Mouse (Mus musculus): Measurements from ENCODE around the gene Itm2b. TPM values are rescaled to one million over a fixed set of nuclear protein-coding genes. Genes with fewer than 3 reads are reported as not detected.

The Itm2b gene
- total RNA-seq (2023): 1,000 to 10,000 TPM; 1,070 to 1,091 TPM

GRCm38 (mm10) chr14:73384913-73385719 is at the start of gene Itm2b:
Itm2b (minus strand) TSS chr14:73385289.

GRCm38 (mm10) chr14:73325456-73326381 is 59.4 kb downstream of the Itm2b start, which contains the start of gene Rb1:
Rb1 (minus strand) TSS chr14:73325822.

Other genes starting within 250 kb of the Itm2b start
- gene Lpar6, start 147.4 kb downstream of the Itm2b start, total RNA-seq (2023): 10 to 100 TPM; 15.2 to 15.6 TPM
- gene Rb1, start 59.5 kb downstream of the Itm2b start, total RNA-seq (2023): 10 to 100 TPM; 68.3 to 76.3 TPM
- gene Med4, start 124.7 kb upstream of the Itm2b start, total RNA-seq (2023): 10 to 100 TPM; 22.8 to 23.2 TPM
- 10 to 100 TPM; 31.2 to 31.3 TPM for gene Sucla2, start 140.0 kb upstream of the Itm2b start, total RNA-seq (2023)
- gene Nudt15, start 163.0 kb upstream of the Itm2b start, total RNA-seq (2023): 1 to 10 TPM; 2.8 to 3.2 TPM